Mouse (Mus musculus): Measurements from ENCODE around the gene Tkt. TPM values are rescaled to one million over a fixed set of nuclear protein-coding genes. Genes with fewer than 3 reads are reported as not detected.

Tkt gene
- total RNA-seq, 2 experiments from 2014 or later: 231 TPM

DNA sequence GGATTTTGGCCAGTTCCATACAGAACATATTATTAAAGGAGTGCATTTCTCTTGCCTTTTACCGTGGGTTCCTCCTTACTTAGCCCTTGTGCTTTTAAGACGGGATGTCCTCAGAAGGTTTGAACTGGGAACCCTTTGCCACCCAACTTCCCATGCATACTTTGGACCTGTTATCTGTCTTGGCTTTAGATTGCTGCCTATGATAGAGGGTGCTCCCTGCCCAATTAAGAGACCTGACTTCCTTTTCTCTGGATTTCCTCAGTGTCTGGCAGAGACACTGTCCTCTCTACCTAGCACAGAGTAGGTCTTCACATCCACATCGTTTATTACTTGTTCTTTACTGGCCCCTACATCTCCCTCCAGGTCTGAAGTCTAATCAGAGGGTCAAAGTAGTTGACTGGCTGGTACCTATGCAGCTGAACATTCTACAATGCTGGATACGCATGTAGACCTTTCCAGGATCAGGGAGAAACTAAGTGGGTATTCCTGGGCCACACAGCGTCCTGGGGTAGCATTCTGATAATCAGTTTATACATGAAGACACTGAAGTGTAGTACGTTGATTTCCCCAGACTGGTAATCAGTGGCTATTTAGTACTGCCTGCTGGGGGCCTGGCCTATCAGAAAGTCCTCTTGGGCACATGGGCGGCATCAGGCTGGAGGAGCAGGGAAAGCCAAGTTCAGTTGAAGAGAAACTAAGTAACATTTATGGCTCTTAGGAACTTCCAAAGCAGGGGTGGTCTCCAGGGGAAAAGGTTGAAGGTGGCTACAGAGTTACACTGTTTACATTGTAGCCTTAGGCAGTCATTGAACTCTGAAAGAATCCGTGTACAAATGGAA is 2.3 kb downstream of the Tkt start:
- no peak for DNase-seq (ENCODE audit: extremely low spot score in 1 of 2, low spot score in 2 of 2)
- intact Hi-C loops (cut with DNase I): no loop called here

DNA sequence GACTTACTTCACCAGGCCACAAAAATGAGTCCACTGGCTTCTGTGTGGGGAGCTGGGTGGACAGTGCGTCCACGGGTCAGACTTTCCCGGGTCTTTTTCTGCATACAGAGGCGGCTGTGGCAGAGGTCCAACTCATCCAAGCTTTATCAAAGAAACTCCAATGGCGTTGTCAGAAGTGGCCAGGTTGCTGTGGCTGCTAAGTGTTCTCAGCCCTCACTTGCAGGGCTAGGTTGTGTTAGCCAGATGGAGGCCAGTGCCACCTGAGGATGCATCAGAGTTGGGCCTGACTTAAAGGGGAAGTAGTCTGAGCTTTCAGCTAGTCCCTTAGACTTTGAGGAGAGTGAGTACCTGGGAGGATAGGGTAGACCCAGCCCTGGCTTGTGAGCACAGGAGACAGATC is 3.4 kb downstream of the Tkt start:
- no peak for DNase-seq (ENCODE audit: extremely low spot score in 1 of 2, low spot score in 2 of 2)
- intact Hi-C loops (cut with DNase I): no loop called here

DNA sequence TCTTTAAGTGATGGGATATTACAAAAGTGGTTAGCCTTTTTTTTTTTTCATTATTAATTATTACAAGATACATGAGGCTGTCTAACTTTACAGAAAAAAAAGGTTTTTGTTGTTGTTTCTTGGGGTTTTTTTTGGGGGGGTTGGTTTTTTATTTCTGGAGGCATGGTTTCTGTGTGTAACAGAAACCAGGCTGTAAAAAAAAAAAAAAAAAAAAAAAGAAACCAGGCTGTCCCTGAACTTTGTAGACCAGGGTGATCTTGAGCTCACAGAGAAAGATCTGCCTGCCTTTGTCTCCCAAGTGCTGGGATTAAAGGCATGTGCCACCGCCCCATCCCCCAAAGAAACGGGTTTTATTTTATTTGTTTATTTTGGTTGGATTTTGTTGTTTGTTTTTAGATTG is 3.8 kb downstream of the Tkt start:
- DNase-seq (ENCODE audit: extremely low spot score in 1 of 2, low spot score in 2 of 2): no peak
- intact Hi-C loops (cut with DNase I): no loop called here

DNA sequence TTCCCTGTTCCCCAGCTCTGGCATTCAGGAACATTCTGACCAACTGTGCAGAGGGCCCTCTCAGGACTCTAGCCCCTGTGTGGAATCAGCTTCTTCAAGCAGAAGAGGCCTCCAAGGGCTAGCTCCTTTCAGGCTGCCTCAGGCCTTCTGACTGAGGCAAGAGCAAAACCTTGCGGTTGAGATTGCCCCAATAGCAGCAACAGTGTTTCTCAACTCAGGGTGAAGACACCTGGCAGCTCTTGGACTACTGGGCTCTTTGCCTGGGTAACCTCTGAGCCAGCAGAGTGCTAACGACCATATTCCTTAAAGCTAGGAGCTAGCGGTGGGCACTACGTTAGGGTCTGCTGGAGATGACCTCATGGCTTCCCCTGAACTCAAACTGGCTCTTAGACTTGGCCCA is 5.0 kb downstream of the Tkt start:
- intact Hi-C loops (cut with DNase I): no loop called here
- DNase-seq (ENCODE audit: extremely low spot score in 1 of 2, low spot score in 2 of 2): no peak

DNA sequence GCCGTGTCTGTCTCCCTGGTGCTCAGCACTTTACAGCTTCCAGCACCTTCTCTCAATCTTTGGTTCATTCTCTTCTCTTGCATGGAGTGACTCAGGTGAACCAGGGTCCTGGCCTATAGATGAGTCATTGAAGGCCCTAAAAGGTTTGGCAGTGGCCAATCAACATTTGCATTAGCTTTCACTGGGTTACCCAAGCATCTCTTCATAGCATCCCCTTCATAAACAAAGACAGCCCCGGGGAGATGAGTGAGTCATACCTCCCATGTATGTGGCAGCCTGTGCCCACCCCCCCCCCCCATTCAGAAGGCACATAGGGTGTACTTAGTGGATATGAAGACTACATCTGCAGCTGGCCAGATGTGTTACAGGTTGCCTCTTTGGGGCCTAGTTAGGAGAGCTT is 8.5 kb downstream of the Tkt start:
- intact Hi-C loops (cut with DNase I): no loop called here
- no peak for DNase-seq (ENCODE audit: extremely low spot score in 1 of 2, low spot score in 2 of 2)

DNA sequence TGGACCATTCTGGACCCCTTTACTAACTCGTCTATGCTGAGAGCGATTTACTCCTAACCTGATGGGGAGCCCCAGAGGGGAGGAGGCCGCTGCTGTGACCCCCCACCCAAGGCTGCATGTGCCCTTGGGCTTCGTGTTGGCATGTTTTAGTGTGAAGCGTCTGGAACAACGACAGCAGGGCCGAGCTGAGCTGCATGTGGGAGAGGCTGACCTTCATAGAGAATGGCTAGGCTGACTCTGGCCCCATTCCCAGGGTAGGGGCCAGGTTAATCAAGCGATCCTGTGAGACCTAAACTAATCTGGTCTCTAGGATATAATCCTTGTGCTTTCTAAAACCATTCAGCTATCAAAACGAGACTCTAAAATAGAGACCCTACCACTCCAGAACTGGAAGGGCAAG is 9.6 kb downstream of the Tkt start:
- intact Hi-C loops (cut with DNase I): no loop called here
- no peak for DNase-seq (ENCODE audit: extremely low spot score in 1 of 2, low spot score in 2 of 2)

DNA sequence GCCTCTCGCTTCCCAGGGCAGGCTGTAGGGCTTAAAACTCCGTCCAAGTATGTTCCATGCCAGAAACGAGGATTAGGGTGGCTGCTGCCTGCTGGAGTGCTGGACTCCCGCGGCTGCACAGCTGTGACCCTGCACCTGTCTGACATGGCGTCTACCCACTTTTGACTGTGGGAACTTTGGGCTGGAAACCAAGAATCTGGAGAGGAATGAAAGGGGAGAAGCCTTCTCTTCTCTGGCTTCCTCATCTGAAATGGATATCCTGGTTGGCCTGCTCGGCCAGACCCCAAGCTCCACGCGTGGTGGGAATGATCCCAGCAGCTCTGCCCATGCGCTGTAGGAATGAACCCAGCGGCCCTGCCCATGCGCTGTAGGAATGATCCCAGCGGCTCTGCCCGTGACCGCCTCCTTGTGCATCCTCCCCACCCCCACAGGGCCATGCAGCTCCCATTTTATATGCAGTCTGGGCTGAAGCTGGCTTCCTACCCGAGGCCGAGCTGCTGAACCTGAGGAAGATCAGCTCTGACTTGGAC is 11.2 kb downstream of the Tkt start:
- intact Hi-C loops (cut with DNase I): no loop called here
- DNase-seq (ENCODE audit: extremely low spot score in 1 of 2, low spot score in 2 of 2): peak in 1 of 2 experiments; percentile 61

DNA sequence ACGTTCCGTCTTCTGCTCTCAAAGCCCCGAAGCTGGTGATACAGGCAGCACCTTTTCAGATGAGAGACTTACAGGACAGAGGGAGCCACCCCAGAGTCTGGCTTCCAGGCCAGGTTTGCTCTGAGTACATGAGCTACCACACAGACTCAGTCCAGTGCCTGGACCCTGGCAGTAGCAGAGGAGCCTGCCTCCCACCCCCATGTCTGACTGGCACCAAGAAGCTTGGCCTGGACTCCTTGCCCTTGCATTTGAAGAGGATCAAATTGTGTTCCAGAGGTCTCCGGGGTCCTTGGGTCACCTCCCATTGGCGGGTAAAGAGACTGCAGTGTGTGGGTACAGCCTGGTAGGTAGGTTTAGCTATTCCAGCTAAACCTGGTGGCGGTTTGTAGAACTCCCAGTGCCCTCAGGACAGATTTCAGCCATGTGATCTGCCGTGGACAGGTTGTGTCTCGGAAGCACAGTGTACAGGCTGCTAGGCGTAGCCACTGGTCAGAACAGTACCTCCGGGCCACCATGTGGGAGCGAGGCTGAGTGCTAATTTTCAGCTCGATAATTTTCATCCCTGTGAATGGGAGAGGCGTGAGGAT is 12.7 kb downstream of the Tkt start:
- DNase-seq (ENCODE audit: extremely low spot score in 1 of 2, low spot score in 2 of 2): no peak
- intact Hi-C loops (cut with DNase I): no loop called here

DNA sequence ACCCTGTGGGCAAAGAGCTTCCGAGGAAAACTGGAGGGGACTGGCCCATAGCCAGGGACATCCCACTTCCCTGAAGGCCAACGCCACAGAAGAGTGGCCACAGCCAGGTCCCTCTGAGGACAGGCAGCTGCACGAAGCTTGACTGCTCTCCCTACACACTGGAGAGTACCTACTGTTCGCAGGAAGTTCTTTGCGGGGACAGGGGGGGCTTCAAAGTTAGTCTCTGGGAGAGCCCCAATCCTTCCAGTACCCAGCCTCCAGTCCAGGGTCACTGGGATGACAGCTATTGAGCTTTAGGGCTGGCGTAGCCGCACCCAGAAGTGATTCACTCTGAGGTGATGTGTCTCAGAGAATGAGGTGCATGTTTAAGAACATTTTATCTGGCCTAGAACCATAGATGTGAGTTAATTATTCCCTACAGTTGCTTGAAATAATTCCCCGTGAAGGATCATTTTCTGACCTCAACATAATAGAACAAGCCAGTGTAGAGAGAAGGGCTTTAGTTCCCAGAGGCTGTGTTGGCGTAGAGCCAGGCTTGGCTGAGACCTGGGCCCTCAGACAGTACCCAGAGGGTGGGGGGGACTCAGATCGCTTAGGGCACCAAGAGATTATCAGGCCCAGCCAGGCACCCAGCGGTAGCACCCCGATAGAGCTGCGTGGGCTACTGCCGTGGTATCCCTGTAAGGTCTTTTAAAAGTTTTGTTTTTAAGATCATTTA is 13.5 kb downstream of the Tkt start:
- peak; percentile 31 to 61 for DNase-seq (ENCODE audit: extremely low spot score in 1 of 2, low spot score in 2 of 2)
- intact Hi-C loops (cut with DNase I): no loop called here

DNA sequence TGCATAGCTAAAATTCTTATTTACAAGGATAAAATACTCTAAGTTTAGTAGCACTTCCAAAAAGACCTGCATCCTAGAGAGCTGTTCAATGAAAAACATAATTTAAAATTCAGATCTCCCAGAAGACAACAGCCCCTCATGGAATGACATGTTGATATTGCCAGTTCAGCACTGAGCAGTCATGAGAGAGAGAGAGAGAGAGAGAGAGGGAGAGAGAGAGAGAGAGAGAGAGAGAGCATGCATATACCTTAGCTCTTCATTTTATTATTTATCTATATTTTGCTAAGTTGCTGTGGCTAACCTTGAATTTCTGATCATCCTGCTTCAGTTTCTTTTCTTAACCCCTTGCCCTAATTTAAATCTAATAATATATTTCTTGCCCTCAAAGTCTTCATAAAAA is 14.2 kb downstream of the Tkt start:
- no peak for DNase-seq (ENCODE audit: extremely low spot score in 1 of 2, low spot score in 2 of 2)
- intact Hi-C loops (cut with DNase I): no loop called here

DNA sequence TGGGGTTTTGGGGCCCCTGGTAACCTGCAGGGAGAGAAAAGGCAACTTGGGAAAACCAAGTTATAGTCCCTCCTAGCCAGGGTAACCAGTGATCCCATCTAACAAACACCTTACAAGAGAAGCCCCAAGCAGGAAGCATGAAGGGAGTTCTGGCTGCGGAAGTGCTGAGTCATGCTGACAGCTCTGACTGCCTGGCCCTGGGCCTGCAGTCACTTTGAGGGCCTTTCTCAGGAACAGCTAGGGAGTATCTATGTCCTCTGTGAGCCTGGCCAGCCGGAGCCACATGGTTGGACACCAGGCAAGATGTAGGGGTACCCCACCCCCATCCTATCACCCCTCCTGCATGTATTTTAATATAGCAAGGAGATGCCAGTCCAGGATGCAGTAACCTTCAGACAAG is 16.3 kb downstream of the Tkt start:
- intact Hi-C loops (cut with DNase I): no loop called here
- no peak for DNase-seq (ENCODE audit: extremely low spot score in 1 of 2, low spot score in 2 of 2)

DNA sequence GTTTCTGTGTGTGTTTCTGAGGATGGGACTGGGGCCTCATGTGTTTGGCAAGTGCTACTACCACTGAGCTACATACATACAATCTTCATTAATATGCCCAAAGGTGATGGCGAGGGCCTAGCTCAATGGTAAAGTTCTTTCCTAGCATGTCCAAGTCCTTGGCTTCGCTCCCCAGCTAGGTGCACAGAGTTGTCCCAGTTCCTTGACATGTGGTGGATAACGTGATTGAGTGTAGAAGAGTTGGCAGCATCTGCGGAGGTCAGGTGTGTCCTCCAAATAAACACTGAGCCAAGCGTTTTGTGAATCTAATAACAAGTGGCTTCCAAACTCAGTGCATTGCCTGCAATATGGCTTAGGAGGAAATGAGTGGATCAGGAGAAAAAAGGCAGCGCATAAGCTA is 18.2 kb downstream of the Tkt start:
- DNase-seq (ENCODE audit: extremely low spot score in 1 of 2, low spot score in 2 of 2): no peak
- intact Hi-C loops (cut with DNase I): no loop called here

DNA sequence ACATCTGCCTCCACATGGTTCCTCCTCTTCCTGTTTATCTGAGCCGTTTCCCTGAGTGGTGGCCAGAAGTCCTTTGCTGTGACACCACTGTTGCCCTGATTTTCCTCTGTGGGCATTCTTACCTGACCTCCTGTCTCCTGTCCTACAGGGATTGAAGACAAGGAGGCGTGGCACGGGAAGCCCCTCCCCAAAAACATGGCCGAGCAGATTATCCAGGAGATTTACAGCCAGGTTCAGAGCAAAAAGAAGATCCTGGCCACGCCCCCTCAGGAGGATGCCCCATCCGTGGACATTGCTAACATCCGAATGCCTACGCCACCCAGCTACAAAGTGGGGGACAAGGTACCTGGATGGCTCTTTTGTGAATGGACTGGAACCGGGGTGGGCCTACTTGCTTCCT is 19.9 kb downstream of the Tkt start:
- intact Hi-C loops (cut with DNase I): no loop called here
- DNase-seq (ENCODE audit: extremely low spot score in 1 of 2, low spot score in 2 of 2): no peak

DNA sequence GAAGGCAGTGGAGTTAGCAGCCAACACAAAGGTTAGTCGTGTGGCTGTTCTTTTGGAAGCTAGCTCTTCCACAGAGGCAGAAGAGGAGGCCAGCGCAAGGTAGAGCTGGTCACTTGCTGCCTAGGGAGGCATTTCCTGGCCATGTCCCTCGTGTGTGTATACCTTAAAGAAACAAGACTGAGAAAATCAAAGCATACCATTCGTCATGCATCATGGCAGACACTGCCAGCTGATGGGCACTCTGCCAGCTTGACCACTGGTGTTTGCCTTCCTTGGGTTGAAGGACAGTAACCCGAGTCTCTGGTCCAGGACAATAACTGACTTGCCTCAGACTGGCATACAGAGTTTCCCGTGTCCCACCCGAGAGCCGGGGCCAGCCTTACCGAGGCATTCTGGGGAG is 22.1 kb downstream of the Tkt start:
- peak in 1 of 2 experiments; percentile 61 for DNase-seq (ENCODE audit: extremely low spot score in 1 of 2, low spot score in 2 of 2)
- intact Hi-C loops (cut with DNase I): no loop called here

DNA sequence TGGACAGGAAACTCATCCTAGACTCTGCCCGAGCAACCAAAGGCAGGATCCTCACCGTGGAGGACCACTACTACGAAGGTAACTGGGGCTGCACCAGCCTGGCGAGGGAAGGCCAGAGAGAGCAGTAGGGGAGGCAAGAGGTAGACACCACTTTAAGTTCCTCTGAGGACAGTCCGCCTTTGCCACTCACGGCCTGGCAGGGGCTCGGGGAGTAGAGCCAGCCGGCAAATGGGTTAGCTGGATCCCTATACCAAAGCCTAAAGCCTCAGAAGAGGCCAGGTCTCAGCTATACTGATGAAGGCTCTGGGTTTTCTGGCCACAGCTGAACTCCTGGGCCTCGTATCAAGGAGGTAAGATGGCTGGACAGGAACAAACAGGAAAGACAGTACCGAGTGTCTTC is 24.1 kb downstream of the Tkt start:
- no peak for DNase-seq (ENCODE audit: extremely low spot score in 1 of 2, low spot score in 2 of 2)
- intact Hi-C loops (cut with DNase I): no loop called here

DNA sequence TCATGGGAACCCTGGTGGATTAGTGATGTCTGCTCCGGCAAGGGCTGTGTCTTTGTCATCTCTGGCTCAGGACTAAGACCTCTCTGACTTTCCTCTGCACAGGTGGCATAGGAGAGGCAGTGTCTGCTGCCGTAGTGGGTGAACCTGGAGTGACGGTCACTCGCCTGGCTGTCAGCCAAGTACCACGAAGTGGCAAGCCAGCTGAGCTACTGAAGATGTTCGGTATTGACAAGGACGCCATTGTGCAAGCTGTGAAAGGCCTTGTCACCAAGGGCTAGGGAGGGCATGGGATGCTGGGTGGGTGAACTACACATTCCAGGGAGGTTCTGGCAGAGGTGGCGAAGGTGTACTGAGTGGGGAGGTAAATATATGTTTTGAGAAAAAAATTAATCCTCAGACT is 25.1 kb downstream of the Tkt start:
- peak in 1 of 2 experiments; percentile 54 for DNase-seq (ENCODE audit: extremely low spot score in 1 of 2, low spot score in 2 of 2)
- intact Hi-C loops (cut with DNase I): no loop called here

DNA sequence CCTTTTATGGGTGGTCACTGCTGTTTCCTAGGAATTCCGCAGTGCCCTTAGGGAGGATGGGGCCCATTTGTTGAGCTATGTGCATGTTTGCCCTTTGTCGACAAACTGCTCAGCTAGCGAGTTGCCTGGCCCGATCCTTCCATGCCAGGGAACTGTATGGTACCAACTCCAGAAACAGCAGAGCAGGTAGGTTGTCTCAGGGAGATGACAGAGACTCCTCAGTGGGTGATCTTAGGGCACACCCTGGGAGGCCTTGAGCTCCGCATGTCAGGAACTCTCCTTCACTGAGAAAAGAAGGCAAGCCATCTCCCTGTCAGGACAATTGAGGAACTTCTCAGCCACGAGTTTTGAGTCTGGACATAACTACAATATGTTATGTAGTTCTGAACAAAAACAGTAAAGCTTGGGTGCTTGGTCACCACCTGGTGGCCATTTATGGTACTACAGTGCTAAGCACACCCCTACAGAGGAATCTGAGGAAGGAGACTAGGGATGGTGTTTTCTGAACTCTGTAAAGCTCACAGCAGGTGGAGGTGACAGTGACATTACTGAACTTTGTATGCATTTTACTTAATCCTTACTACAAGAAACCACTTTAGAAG is 25.9 kb downstream of the Tkt start:
- peak; percentile 50 to 79 for DNase-seq (ENCODE audit: extremely low spot score in 1 of 2, low spot score in 2 of 2)
- intact Hi-C loops (cut with DNase I): no loop called here

DNA sequence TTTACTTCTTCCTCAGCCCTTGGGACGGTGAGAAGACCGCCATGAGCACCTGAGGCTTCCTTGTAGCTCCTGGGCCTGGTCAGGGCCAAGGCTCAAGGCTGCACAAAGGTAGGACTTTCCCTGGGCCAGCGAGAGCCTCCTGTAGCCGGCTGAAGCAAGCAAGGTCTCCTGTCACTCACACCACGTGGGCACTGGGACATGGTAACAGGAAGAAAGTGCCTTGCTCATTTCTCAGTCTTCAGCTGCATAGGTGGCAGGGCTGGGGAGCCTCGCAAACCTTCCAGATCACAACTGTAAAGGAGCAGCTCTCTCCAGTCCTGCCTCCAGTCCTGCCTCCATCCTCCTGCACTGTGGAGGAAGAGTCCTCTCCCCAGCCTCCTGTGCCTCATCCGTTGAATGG is 27.6 kb downstream of the Tkt start:
- intact Hi-C loops (cut with DNase I): no loop called here
- DNase-seq (ENCODE audit: extremely low spot score in 1 of 2, low spot score in 2 of 2): no peak

DNA sequence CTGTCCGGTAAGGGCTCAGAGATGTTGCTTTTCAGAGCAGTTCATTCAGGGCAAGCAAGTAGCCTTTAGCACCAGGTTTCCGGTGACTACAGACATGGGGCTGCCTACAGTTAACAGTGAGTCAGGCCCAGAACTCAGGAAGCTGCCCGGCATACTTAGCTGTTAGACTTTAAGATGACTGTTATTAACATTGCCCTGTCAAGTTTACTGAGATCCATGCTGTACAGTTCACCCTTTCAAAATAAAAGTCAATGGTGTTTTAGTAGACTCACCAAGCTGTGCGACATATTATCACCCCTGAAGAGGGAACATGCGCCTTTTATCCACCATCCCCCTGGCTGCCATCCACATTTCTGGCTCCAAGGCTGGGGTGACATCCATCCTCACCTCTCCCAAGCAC is 28.1 kb downstream of the Tkt start:
- DNase-seq (ENCODE audit: extremely low spot score in 1 of 2, low spot score in 2 of 2): no peak
- intact Hi-C loops (cut with DNase I): no loop called here

Measured in left cerebral cortex, postnatal 10 days (tissue).